Mouse (Mus musculus): Measurements from ENCODE around the gene Ccnf.

GRCm38 (mm10) chr17:24236921-24237320 is 14.4 kb downstream of the Ccnf start:
- TF ChIP-seq CTCF (IDR thresholded peaks at IDR 0.05; ENCODE audit: low read depth), result no peak
- TF ChIP-seq EP300 (IDR thresholded peaks at IDR 0.05; ENCODE audit: low read depth), result no peak
